Mouse (Mus musculus) stomach, embryonic 14.5 days (tissue): ENCODE measurements around the gene Xirp2. TPM values are rescaled to one million over a fixed set of nuclear protein-coding genes. Genes with fewer than 3 reads are reported as not detected.
"Not testable (repeated sequence)": the region's sequence is repeated elsewhere in the genome, so short reads cannot be mapped to it uniquely, and the experiment has no call there.

ENCODE experiments used
- ATAC-seq: fragments of 200-750 bp; cut with Nextera tagmentation; 2 replicates; pipeline ENCODE4 v1.8.0; 2017; ENCODE audit warnings: low read depth, moderate TSS enrichment; ENCODE audit not compliant: insufficient number of reproducible peaks, insufficient read depth, low FRiP score
- H3K27ac ChIP-seq: fragments of 300-500 bp; sonication (generic); 2 replicates; pipeline ENCODE4 v1.5.1; 2014; ENCODE audit warnings: mild to moderate bottlenecking, low read length, moderate library complexity, mixed read lengths
- H3K27me3 ChIP-seq: fragments of 300-500 bp; sonication (generic); 2 replicates; pipeline ENCODE4 v1.6.1; 2014; ENCODE audit warnings: low read length, control low read depth, mixed read lengths; ENCODE audit not compliant: control insufficient read depth, insufficient read depth
- H3K36me3 ChIP-seq: fragments of 300-500 bp; sonication (generic); 2 replicates; pipeline ENCODE4 v1.6.1; 2014; ENCODE audit warnings: mild to moderate bottlenecking, control low read depth, low read length, moderate library complexity, mixed read lengths; ENCODE audit not compliant: control insufficient read depth, insufficient read depth
- H3K4me1 ChIP-seq: fragments of 300-500 bp; sonication (generic); 2 replicates; pipeline ENCODE4 v1.6.1; 2014; ENCODE audit warnings: low read length, control low read depth, mixed read lengths; ENCODE audit not compliant: control insufficient read depth, insufficient read depth
- H3K4me2 ChIP-seq: fragments of 300-500 bp; sonication (generic); replicated peaks from 2 replicates; pipeline ENCODE4 v1.6.1; 2014; ENCODE audit warnings: low read depth, low read length, control low read depth
- H3K4me3 ChIP-seq: fragments of 300-500 bp; sonication (generic); 2 replicates; pipeline ENCODE4 v1.5.1; 2014; ENCODE audit warnings: low read depth, low read length, control low read depth
- H3K9ac ChIP-seq: fragments of 300-500 bp; sonication (generic); replicated peaks from 2 replicates; pipeline ENCODE4 v1.6.1; 2014; ENCODE audit warnings: low read depth, mild to moderate bottlenecking, control low read depth, low read length, moderate library complexity, mixed read lengths
- H3K9me3 ChIP-seq: fragments of 300-500 bp; sonication (generic); 2 replicates; pipeline ENCODE4 v1.6.1; 2016; ENCODE audit warnings: low read depth, low read length, control low read depth; ENCODE audit not compliant: control insufficient read depth
- WGBS: fragments of 180-500 bp; shearing (Covaris S2); extraction: QIAGEN DNeasy Blood & Tissue Kit; methylation state at CpG from one replicate; pipeline ENCODE4 v1.1.7; 2014; 5-methylcytosine and 5-hydroxymethylcytosine counted together
- polyA plus RNA-seq: library from polyadenylated mRNA; unstranded; fragments of >200 nt; fragmentation: Nextera tagmentation; extraction: Ambion mirVana; gene quantifications from 2 replicates; pipeline ENCODE4 v1.2.1, GENCODE M21; 2014

Gene Xirp2
- polyA plus RNA-seq: not detected in 2 replicates

GRCm38 (mm10) chr2:67445780-67446179, at the start of gene Xirp2:
Gene Xirp2, plus strand, starts transcription at chr2:67446002.
- H3K9ac ChIP-seq: no peak within 1 kb of the TSS
- 66% methylated on average over 3 of the region's 3 CpGs for WGBS
- H3K4me3 ChIP-seq: no peak within 1 kb of the TSS
- H3K4me1 ChIP-seq: no peaks in the 10 kb centered on the region
- H3K9me3 ChIP-seq: no peaks in the 10 kb centered on the region
- no peaks in the 10 kb centered on the region for H3K27me3 ChIP-seq
- H3K4me2 ChIP-seq: no peak within 1 kb of the TSS
- ATAC-seq: no peak
- no peaks in the 10 kb centered on the region for H3K36me3 ChIP-seq
- H3K27ac ChIP-seq: no peak within 1 kb of the TSS

DNA sequence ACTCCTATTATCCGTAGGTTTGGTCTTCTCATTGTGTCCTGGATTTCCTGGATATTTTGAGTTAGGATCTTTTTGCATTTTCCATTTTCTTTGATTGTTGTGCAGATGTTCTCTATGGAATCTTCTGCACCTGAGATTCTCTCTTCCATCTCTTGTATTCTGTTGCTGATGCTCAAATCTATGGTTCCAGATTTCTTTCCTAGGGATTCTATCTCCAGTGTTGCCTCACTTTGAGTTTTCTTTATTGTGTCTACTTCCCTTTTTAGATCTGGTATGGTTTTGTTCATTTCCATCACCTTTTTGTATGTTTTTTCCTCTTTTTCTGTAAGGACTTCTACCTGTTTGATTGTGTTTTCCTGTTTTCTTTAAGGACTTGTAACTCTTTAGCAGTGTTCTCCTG, 32.4 kb upstream of the Xirp2 start, which contains the start of gene Gm21830:
Gene Gm21830 (plus strand): TSS at position 301 of the 400 bp plus-strand sequence.
- WGBS: no CpG with 5 or more reads among the region's 1 CpGs
- not testable (repeated sequence) for H3K4me1 ChIP-seq

DNA sequence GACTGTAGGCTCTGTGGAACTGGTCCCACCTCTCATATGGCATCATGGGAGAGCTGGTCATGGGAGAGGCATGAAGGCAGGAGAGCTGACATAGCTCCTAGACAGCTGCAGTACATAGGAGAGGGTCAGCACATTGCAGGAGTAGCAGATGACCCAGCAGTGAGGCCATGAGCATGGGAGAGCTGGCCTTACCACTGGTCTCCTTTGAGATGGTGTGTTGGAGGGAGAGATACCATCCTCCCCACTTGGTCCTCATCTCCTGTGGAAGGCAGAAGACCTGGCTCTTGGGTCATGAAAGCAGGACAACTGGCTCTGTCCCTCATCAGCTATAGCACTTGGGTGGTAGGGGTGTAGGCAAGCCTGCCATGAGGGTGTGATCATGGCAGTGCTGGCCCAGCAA, 24.9 kb upstream of the Xirp2 start:
- Histone ChIP-seq H3K4me1 (no peaks in the 10 kb centered on the region), H3K9me3 (no peaks in the 10 kb centered on the region), H3K27me3 (no peaks in the 10 kb centered on the region), H3K4me2 (no peak overlapping the region), H3K36me3 (no peaks in the 10 kb centered on the region), H3K4me3 (no peak overlapping the region), H3K27ac (no peak overlapping the region), H3K9ac (no peak overlapping the region)
- ATAC-seq: no peak

More for the DNA sequence above, 32.4 kb upstream of the Xirp2 start, which contains the start of gene Gm21830:
- H3K4me2 ChIP-seq, ATAC-seq, H3K36me3 ChIP-seq, H3K9me3 ChIP-seq, H3K27ac ChIP-seq, H3K27me3 ChIP-seq, H3K4me3 ChIP-seq, H3K9ac ChIP-seq: not testable (repeated sequence)

DNA sequence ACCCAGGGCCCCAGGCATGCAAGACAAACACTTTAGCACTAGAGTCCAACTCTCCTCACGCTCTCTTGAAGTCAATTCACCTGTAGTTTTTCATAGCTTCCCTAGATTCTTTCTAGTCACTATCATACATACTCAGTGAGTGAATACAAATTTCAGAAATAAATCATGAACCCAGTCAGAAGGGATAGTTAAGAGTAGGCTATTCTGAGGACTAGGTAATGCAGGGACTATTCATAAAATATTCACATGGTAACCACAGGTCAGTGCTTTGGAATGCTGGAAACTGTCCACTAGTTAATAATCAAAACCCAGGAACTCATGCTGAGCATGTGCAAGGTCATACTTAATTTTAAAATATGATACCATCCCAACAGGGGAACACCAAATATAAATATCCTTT, 23.0 kb upstream of the Xirp2 start:
- Histone ChIP-seq H3K27me3 (no peaks in the 10 kb centered on the region), H3K4me2 (no peak overlapping the region), H3K36me3 (no peaks in the 10 kb centered on the region), H3K9ac (no peak overlapping the region), H3K9me3 (no peaks in the 10 kb centered on the region), H3K4me1 (no peaks in the 10 kb centered on the region), H3K4me3 (no peak overlapping the region), H3K27ac (no peak overlapping the region)
- 87% methylated on average over 1 of the region's 1 CpGs for WGBS
- ATAC-seq: no peak

DNA sequence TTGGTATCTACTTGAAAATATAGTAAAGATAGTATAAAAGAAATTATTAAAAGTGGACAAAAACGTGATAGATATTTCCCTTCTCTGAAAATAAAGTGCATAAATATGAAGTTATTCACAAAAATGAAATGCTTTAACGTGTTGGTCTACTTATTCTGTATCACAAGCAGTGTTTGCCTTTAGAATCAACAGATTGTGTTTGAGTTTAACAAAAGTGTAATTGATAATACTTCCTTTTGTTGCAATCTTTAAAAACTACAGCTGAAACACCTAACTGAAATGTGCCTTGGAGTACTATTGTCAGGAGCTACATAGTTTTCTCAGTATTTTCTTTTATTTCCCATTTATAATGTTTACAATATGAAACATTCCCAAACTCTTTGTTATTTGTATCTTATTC, 12.7 kb upstream of the Xirp2 start, which contains the start of gene Gm26727:
Gene Gm26727 (minus strand): TSS at position 101 of the 400 bp plus-strand sequence.
- H3K27me3 ChIP-seq: no peaks in the 10 kb centered on the region
- no peak within 1 kb of the TSS for H3K4me2 ChIP-seq
- no peak within 1 kb of the TSS for H3K4me3 ChIP-seq
- 55% methylated on average over 2 of the region's 2 CpGs for WGBS
- no peaks in the 10 kb centered on the region for H3K4me1 ChIP-seq
- H3K9ac ChIP-seq: no peak within 1 kb of the TSS
- H3K36me3 ChIP-seq: no peaks in the 10 kb centered on the region
- no peak within 1 kb of the TSS for H3K27ac ChIP-seq
- no peak for ATAC-seq
- H3K9me3 ChIP-seq: no peaks in the 10 kb centered on the region

GRCm38 (mm10) chr2:67438309-67438708, 7.5 kb upstream of the Xirp2 start:
- Histone ChIP-seq H3K4me2 (no peak overlapping the region), H3K36me3 (no peaks in the 10 kb centered on the region), H3K27ac (no peak overlapping the region), H3K4me1 (no peaks in the 10 kb centered on the region), H3K9me3 (no peaks in the 10 kb centered on the region), H3K27me3 (no peaks in the 10 kb centered on the region), H3K4me3 (no peak overlapping the region), H3K9ac (no peak overlapping the region)
- no peak for ATAC-seq
- WGBS: 74% methylated on average over 8 of the region's 8 CpGs

- H3K36me3 ChIP-seq: no peaks in the 10 kb centered on the region
- H3K9ac ChIP-seq: no peak overlapping the region
- H3K4me1 ChIP-seq: no peaks in the 10 kb centered on the region
- H3K9me3 ChIP-seq: no peaks in the 10 kb centered on the region
- no peak overlapping the region for H3K4me2 ChIP-seq
- no peak for ATAC-seq
- H3K27ac ChIP-seq: no peak overlapping the region
- no peak overlapping the region for H3K4me3 ChIP-seq
- 54% methylated on average over 1 of the region's 1 CpGs for WGBS
- no peaks in the 10 kb centered on the region for H3K27me3 ChIP-seq
Measured at GRCm38 (mm10) chr2:67446772-67447171, 970 bp downstream of the Xirp2 start.

DNA sequence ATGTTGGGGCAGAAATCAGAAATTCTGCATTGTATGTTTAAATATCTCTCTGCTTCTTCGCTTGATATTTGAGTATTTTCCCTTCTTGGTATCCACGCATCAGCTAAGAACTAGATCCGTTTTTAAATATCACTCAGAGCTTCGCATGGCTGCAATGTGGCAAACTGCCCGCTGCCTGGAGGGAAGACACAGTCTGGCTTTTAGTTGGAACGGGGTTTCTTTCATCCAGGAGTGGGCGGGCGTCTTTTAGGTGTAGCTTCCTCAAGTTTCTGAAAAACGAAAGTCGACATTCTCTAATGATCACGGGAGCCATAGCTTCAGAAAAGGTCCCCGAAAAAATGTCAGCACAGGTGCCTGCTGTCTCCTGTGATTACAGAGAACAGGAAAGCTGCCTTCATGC, 1.4 kb downstream of the Xirp2 start:
- H3K27me3 ChIP-seq: no peaks in the 10 kb centered on the region
- 0 out of 2 replicates have a peak overlapping the region, but pooled peaks have one; percentile 14 for H3K4me2 ChIP-seq
- no peak overlapping the region for H3K9ac ChIP-seq
- no peaks in the 10 kb centered on the region for H3K4me1 ChIP-seq
- H3K4me3 ChIP-seq: no peak overlapping the region
- WGBS: 49% methylated on average over 12 of the region's 12 CpGs
- H3K36me3 ChIP-seq: no peaks in the 10 kb centered on the region
- no peak for ATAC-seq
- H3K27ac ChIP-seq: no peak overlapping the region
- no peaks in the 10 kb centered on the region for H3K9me3 ChIP-seq

DNA sequence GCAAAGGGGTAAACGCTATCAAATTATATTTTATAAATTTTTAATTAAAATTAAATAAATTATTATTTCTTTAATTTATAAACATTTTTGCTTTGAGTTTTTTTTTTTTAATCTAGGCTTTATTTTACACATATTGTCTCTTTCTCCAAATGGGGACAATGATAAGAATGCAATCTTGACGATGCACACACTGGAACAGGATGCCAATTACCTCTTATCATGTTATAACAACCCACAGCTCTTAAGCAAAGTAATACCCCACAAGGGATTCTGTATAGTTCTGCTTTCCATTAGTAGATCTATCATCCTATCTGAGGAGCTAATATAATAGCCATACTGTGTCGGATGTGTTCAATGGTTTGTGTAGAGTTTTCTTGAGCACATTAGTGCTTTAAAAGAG, 15.1 kb downstream of the Xirp2 start:
- H3K4me2 ChIP-seq: no peak overlapping the region
- WGBS: 84% methylated on average over 3 of the region's 3 CpGs
- ATAC-seq: no peak
- H3K27ac ChIP-seq: no peak overlapping the region
- H3K27me3 ChIP-seq: no peaks in the 10 kb centered on the region
- H3K4me3 ChIP-seq: no peak overlapping the region
- no peaks in the 10 kb centered on the region for H3K4me1 ChIP-seq
- no peaks in the 10 kb centered on the region for H3K36me3 ChIP-seq
- H3K9me3 ChIP-seq: no peaks in the 10 kb centered on the region
- no peak overlapping the region for H3K9ac ChIP-seq
